Mouse (Mus musculus): ENCODE data around the gene Rab4a. TPM values are rescaled to one million over a fixed set of nuclear protein-coding genes. Genes with fewer than 3 reads are reported as not detected.
A peak's percentile ranks its signal among the peaks of the same experiment; 100 is the strongest.
"Not testable (repeated sequence)": the region's sequence is repeated elsewhere in the genome, so short reads cannot be mapped to it uniquely, and the experiment has no call there.

Rab4a gene
- polyA plus RNA-seq, 1 experiment from 2014 or later = 64.3 TPM

DNA sequence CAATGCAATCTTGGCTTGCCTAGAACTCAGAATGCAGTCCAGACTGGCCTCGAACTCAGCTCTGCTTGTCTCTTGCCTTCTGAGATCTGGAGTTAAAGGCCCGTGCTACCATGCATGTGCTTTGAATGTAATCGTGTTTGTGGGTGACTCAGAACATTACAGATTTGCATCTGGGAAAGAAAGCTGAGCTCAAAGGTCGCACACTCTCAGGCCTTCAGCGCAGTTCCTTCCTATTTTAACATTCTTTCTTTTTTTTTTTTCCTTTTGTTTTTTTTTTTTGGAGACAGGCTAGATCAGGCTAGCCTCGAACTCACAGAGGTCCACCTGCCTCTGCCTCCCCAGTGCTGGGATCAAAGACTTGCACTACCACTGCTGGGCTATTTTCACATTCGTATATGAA lies 1.2 kb upstream of the Rab4a start:
- Histone ChIP-seq H3K9ac (ENCODE audit: low read depth, low read length) (no peak overlapping the region), H3K9me3 (ENCODE audit: control insufficient read depth, low read length) (no peaks in the 10 kb centered on the region), H3K4me2 (replicated peaks; ENCODE audit: low read depth, low read length) (no peak overlapping the region), H3K4me1 (replicated peaks; ENCODE audit: control insufficient read depth, insufficient read depth, low read length) (peaks cover 6% of the 10 kb centered on the region), H3K36me3 (ENCODE audit: control insufficient read depth, insufficient read depth, low read length) (no peaks in the 10 kb centered on the region), H3K27ac (ENCODE audit: low read depth, low read length) (no peak overlapping the region), H3K4me3 (ENCODE audit: low read depth, low read length) (no peak overlapping the region), H3K27me3 (ENCODE audit: control insufficient read depth, insufficient read depth, low read length) (no peaks in the 10 kb centered on the region)
- DNase-seq (ENCODE audit: low spot score) (no peak), ATAC-seq (ENCODE audit: low FRiP score) (no peak)
- WGBS = 89% methylated on average over 7 of the region's 7 CpGs

DNA sequence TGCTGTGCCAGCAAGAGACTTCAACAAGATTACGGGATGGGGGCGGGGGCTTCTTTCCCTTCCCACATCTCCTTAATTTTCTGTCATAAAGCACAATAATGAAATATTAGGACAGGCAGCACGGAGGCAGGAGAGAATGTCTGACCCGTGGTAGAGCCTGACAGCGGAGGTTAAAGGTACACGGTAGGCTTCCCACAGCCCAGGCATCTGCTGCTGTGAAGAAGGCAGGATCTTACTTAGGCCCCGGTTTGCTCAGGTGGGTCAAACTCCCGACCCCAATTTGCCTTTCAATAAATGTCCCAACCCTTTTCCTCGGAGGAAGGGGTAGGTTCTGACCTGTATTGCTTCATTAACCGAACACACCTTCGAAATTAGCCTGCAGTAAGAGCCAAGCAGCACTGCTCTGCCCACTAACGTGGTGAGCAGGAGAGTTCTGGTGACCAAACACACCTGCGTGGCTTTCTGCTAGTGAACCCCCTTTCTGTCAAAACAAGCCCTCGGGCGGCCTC lies 522 bp upstream of the Rab4a start:
- WGBS = 14% methylated on average over 15 of the region's 15 CpGs
- Histone ChIP-seq H3K4me1 (replicated peaks; ENCODE audit: control insufficient read depth, insufficient read depth, low read length) (peaks cover 6% of the 10 kb centered on the region), H3K9ac (ENCODE audit: low read depth, low read length) (peak overlapping the region; percentile 77), H3K4me2 (replicated peaks; ENCODE audit: low read depth, low read length) (peak overlapping the region; percentile 71), H3K36me3 (ENCODE audit: control insufficient read depth, insufficient read depth, low read length) (no peaks in the 10 kb centered on the region), H3K9me3 (ENCODE audit: control insufficient read depth, low read length) (no peaks in the 10 kb centered on the region), H3K27me3 (ENCODE audit: control insufficient read depth, insufficient read depth, low read length) (no peaks in the 10 kb centered on the region), H3K27ac (ENCODE audit: low read depth, low read length) (peak overlapping the region; percentile 80), H3K4me3 (ENCODE audit: low read depth, low read length) (peak overlapping the region; percentile 81)
- ATAC-seq (ENCODE audit: low FRiP score) = peak; percentile 39
- no peak for DNase-seq (ENCODE audit: low spot score)

GRCm38 (mm10) chr8:123806374-123806935 lies 670 bp downstream of the Rab4a start:
- no peaks in the 10 kb centered on the region for H3K36me3 ChIP-seq (ENCODE audit: control insufficient read depth, insufficient read depth, low read length)
- H3K9me3 ChIP-seq (ENCODE audit: control insufficient read depth, low read length) = no peaks in the 10 kb centered on the region
- peak overlapping the region; percentile 71 for H3K4me2 ChIP-seq (replicated peaks; ENCODE audit: low read depth, low read length)
- no peaks in the 10 kb centered on the region for H3K27me3 ChIP-seq (ENCODE audit: control insufficient read depth, insufficient read depth, low read length)
- H3K27ac ChIP-seq (ENCODE audit: low read depth, low read length) = peak overlapping the region; percentile 80; the same call in 1 of the 2 replicates
- peak overlapping the region; percentile 77 for H3K9ac ChIP-seq (ENCODE audit: low read depth, low read length)
- peaks cover 6% of the 10 kb centered on the region for H3K4me1 ChIP-seq (replicated peaks; ENCODE audit: control insufficient read depth, insufficient read depth, low read length)
- H3K4me3 ChIP-seq (ENCODE audit: low read depth, low read length) = peak overlapping the region; percentile 81
- WGBS = 2% methylated on average over 12 of the region's 12 CpGs
- DNase-seq (ENCODE audit: low spot score) (peak; percentile 56), ATAC-seq (ENCODE audit: low FRiP score) (peak; percentile 46)

DNA sequence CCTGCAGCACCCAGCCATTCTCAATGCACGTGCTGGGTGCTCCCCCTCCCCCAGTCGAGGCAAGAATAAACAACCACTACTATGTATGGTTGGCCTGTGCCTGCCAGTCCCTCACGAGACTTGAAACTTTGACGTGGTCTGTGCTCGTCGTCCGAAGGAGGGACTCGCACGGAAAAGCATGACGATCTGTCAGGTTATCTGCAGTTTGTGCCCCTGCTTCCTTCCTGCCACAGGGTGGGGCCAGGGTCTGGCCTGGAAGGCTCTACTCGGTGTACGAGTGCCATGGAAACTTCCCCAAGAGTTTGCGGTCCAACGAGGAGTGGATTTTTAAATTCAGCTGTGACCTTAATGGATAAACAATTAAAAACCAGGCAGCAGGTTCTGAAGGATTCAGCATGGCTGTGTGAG lies 1.2 kb downstream of the Rab4a start:
- no peaks in the 10 kb centered on the region for H3K36me3 ChIP-seq (ENCODE audit: control insufficient read depth, insufficient read depth, low read length)
- no peaks in the 10 kb centered on the region for H3K27me3 ChIP-seq (ENCODE audit: control insufficient read depth, insufficient read depth, low read length)
- peak overlapping the region; percentile 71 for H3K4me2 ChIP-seq (replicated peaks; ENCODE audit: low read depth, low read length)
- peak overlapping the region; percentile 1; the same call in 1 of the 2 replicates for H3K9ac ChIP-seq (ENCODE audit: low read depth, low read length)
- H3K27ac ChIP-seq (ENCODE audit: low read depth, low read length) = no peak overlapping the region
- peak; percentile 43 for DNase-seq (ENCODE audit: low spot score)
- H3K4me3 ChIP-seq (ENCODE audit: low read depth, low read length) = peak overlapping the region; percentile 81
- ATAC-seq (ENCODE audit: low FRiP score) = peak; percentile 28
- 7% methylated on average over 14 of the region's 14 CpGs for WGBS
- no peaks in the 10 kb centered on the region for H3K9me3 ChIP-seq (ENCODE audit: control insufficient read depth, low read length)
- H3K4me1 ChIP-seq (replicated peaks; ENCODE audit: control insufficient read depth, insufficient read depth, low read length) = peaks cover 6% of the 10 kb centered on the region

GRCm38 (mm10) chr8:123807852-123808573 lies 2.2 kb downstream of the Rab4a start:
- Histone ChIP-seq H3K27ac (ENCODE audit: low read depth, low read length) (no peak overlapping the region), H3K4me3 (ENCODE audit: low read depth, low read length) (no peak overlapping the region)
- 69% methylated on average over 6 of the region's 6 CpGs for WGBS

GRCm38 (mm10) chr8:123808671-123809070 lies 2.9 kb downstream of the Rab4a start:
- Histone ChIP-seq H3K27me3 (ENCODE audit: control insufficient read depth, insufficient read depth, low read length) (no peaks in the 10 kb centered on the region), H3K9me3 (ENCODE audit: control insufficient read depth, low read length) (no peaks in the 10 kb centered on the region), H3K27ac (ENCODE audit: low read depth, low read length) (no peak overlapping the region), H3K4me2 (replicated peaks; ENCODE audit: low read depth, low read length) (no peak overlapping the region), H3K36me3 (ENCODE audit: control insufficient read depth, insufficient read depth, low read length) (no peaks in the 10 kb centered on the region), H3K4me3 (ENCODE audit: low read depth, low read length) (no peak overlapping the region), H3K9ac (ENCODE audit: low read depth, low read length) (no peak overlapping the region), H3K4me1 (replicated peaks; ENCODE audit: control insufficient read depth, insufficient read depth, low read length) (peaks cover 6% of the 10 kb centered on the region)
- 77% methylated on average over 7 of the region's 7 CpGs for WGBS
- no peak for ATAC-seq (ENCODE audit: low FRiP score)
- DNase-seq (ENCODE audit: low spot score) = no peak

More at GRCm38 (mm10) chr8:123807852-123808573, 2.2 kb downstream of the Rab4a start:
- H3K36me3 ChIP-seq (ENCODE audit: control insufficient read depth, insufficient read depth, low read length) = no peaks in the 10 kb centered on the region
- DNase-seq (ENCODE audit: low spot score) (no peak), ATAC-seq (ENCODE audit: low FRiP score) (no peak)
- no peak overlapping the region for H3K9ac ChIP-seq (ENCODE audit: low read depth, low read length)
- peaks cover 6% of the 10 kb centered on the region for H3K4me1 ChIP-seq (replicated peaks; ENCODE audit: control insufficient read depth, insufficient read depth, low read length)
- no peaks in the 10 kb centered on the region for H3K27me3 ChIP-seq (ENCODE audit: control insufficient read depth, insufficient read depth, low read length)
- H3K9me3 ChIP-seq (ENCODE audit: control insufficient read depth, low read length) = no peaks in the 10 kb centered on the region
- H3K4me2 ChIP-seq (replicated peaks; ENCODE audit: low read depth, low read length) = 0 out of 2 replicates have a peak overlapping the region, but pooled peaks have one; percentile 71

- WGBS = 84% methylated on average over 4 of the region's 4 CpGs
- not testable (repeated sequence) for DNase-seq (ENCODE audit: low spot score); H3K9ac ChIP-seq (ENCODE audit: low read depth, low read length); H3K4me2 ChIP-seq (replicated peaks; ENCODE audit: low read depth, low read length); H3K4me1 ChIP-seq (replicated peaks; ENCODE audit: control insufficient read depth, insufficient read depth, low read length); H3K4me3 ChIP-seq (ENCODE audit: low read depth, low read length); H3K9me3 ChIP-seq (ENCODE audit: control insufficient read depth, low read length); H3K27me3 ChIP-seq (ENCODE audit: control insufficient read depth, insufficient read depth, low read length); H3K27ac ChIP-seq (ENCODE audit: low read depth, low read length); H3K36me3 ChIP-seq (ENCODE audit: control insufficient read depth, insufficient read depth, low read length); ATAC-seq (ENCODE audit: low FRiP score)
These were observed 3.6 kb downstream of the Rab4a start for GRCm38 (mm10) chr8:123809342-123809741.

GRCm38 (mm10) chr8:123812227-123812626 lies 6.4 kb downstream of the Rab4a start:
- ATAC-seq (ENCODE audit: low FRiP score) (no peak), DNase-seq (ENCODE audit: low spot score) (no peak)
- 90% methylated on average over 5 of the region's 5 CpGs for WGBS
- no peak overlapping the region for H3K4me3 ChIP-seq (ENCODE audit: low read depth, low read length)
- H3K9ac ChIP-seq (ENCODE audit: low read depth, low read length) = no peak overlapping the region
- peaks cover 1% of the 10 kb centered on the region; the same call in 1 of the 2 replicates for H3K4me1 ChIP-seq (replicated peaks; ENCODE audit: control insufficient read depth, insufficient read depth, low read length)
- no peaks in the 10 kb centered on the region for H3K9me3 ChIP-seq (ENCODE audit: control insufficient read depth, low read length)
- H3K36me3 ChIP-seq (ENCODE audit: control insufficient read depth, insufficient read depth, low read length) = no peaks in the 10 kb centered on the region
- no peaks in the 10 kb centered on the region for H3K27me3 ChIP-seq (ENCODE audit: control insufficient read depth, insufficient read depth, low read length)
- H3K27ac ChIP-seq (ENCODE audit: low read depth, low read length) = no peak overlapping the region
- H3K4me2 ChIP-seq (replicated peaks; ENCODE audit: low read depth, low read length) = no peak overlapping the region

Measured in hindbrain, embryonic 11.5 days (tissue).